Mouse (Mus musculus): Measurements from ENCODE around the gene Sgca. TPM values are rescaled to one million over a fixed set of nuclear protein-coding genes. Genes with fewer than 3 reads are reported as not detected.
"Not testable (repeated sequence)": the region's sequence is repeated elsewhere in the genome, so short reads cannot be mapped to it uniquely, and the experiment has no call there.

The Sgca gene
- polyA plus RNA-seq (2016; fragmentation: Nextera tagmentation; extraction: Ambion mirVana), result not detected in 2 replicates

DNA sequence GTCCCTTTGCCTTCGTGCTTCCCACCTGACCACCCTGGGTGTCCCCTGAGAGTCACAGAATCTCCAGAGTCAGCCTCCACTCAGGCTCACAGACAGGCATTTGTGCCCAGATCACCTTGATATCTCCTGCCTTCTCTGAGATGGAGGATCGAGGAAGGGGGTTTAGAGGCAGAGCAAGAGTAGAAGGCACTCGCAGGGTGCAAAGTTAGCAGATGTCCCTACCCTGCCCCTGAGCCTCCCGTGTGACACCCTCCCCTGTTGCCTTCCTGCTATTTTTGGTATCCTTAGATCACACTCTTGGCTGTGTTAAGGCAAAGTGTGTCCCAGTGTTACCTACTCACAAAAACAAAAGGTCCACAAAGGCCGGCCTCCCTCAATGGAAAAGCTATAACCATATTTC is at the start of gene Sgca:
Gene Sgca (minus strand): TSS at position 129 of the 400 bp plus-strand sequence.
- Histone ChIP-seq H3K4me1 (peaks cover 29% of the 10 kb centered on the region), H3K9me3 (no peaks in the 10 kb centered on the region), H3K27ac (no peak within 1 kb of the TSS), H3K36me3 (replicated peaks) (no peaks in the 10 kb centered on the region), H3K4me3 (no peak within 1 kb of the TSS), H3K27me3 (ENCODE audit: poor library complexity, severe bottlenecking) (peaks cover 14% of the 10 kb centered on the region)
- no peak for DNase-seq (ENCODE audit: extremely low spot score, low spot score)
- WGBS, result 76% methylated on average over 5 of the region's 5 CpGs

GRCm38 (mm10) chr11:95025227-95026012 is 49.3 kb upstream of the Sgca start:
- 92% methylated on average over 11 of the region's 11 CpGs for WGBS
- Histone ChIP-seq H3K4me1 (peaks cover 23% of the 10 kb centered on the region), H3K27me3 (ENCODE audit: poor library complexity, severe bottlenecking) (no peaks in the 10 kb centered on the region), H3K4me3 (no peak overlapping the region), H3K36me3 (replicated peaks) (peaks cover 60% of the 10 kb centered on the region), H3K9me3 (no peaks in the 10 kb centered on the region), H3K27ac (no peak overlapping the region)
- DNase-seq (ENCODE audit: extremely low spot score, low spot score), result no peak

GRCm38 (mm10) chr11:95024439-95025184 is 48.5 kb upstream of the Sgca start:
- Histone ChIP-seq H3K9me3 (no peaks in the 10 kb centered on the region), H3K4me1 (peaks cover 28% of the 10 kb centered on the region), H3K27me3 (ENCODE audit: poor library complexity, severe bottlenecking) (peaks cover 7% of the 10 kb centered on the region), H3K4me3 (no peak overlapping the region), H3K27ac (peak overlapping the region; percentile 51), H3K36me3 (replicated peaks) (peaks cover 68% of the 10 kb centered on the region)
- WGBS, result 66% methylated on average over 29 of the region's 29 CpGs
- no peak for DNase-seq (ENCODE audit: extremely low spot score, low spot score)

- Histone ChIP-seq H3K4me1 (peaks cover 25% of the 10 kb centered on the region), H3K4me3 (no peak overlapping the region), H3K27ac (no peak overlapping the region), H3K9me3 (no peaks in the 10 kb centered on the region), H3K27me3 (ENCODE audit: poor library complexity, severe bottlenecking) (peaks cover 18% of the 10 kb centered on the region), H3K36me3 (replicated peaks) (peaks cover 79% of the 10 kb centered on the region)
- no peak for DNase-seq (ENCODE audit: extremely low spot score, low spot score)
- WGBS, result 96% methylated on average over 9 of the region's 9 CpGs
These were observed 47.4 kb upstream of the Sgca start for GRCm38 (mm10) chr11:95023481-95023880.

DNA sequence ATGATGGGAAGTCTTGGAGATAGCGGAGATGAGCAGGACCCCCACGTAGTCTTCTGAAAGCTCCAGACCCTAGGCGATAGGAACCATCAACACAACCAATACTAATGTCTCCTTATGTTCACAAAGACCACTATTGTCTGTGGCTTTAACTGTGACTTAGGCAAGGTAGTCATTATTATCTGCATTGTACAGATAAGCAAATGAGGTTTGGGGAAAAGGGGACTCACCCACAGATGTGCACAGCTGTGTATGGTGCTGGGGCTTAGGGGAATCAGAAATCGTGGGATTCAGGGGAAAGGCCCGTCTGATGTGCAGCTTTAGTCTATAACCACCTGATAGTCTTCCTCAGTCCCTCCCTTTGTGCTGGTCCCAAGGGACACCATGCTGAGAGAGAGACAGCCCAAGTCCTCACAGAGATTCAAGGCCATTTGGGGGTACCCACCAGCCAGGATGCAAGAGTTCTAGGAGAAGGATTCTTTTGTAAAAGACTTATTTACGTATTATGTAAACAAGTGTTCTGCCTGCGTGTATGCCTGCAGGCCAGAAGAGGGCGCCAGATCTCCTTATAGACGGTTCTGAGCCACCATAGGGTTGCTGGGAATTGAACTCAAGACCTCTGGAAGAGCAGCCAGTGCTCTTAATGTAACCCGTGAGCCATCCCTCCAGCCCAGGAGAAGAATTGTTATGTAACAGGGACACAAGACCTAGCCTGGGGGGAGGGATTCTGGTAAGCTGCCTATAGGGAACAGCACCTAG is 46.3 kb upstream of the Sgca start:
- H3K36me3 ChIP-seq (replicated peaks), result peaks cover 90% of the 10 kb centered on the region
- H3K27me3 ChIP-seq (ENCODE audit: poor library complexity, severe bottlenecking), result peaks cover 21% of the 10 kb centered on the region
- H3K4me1 ChIP-seq, result peaks cover 15% of the 10 kb centered on the region
- no peak overlapping the region for H3K27ac ChIP-seq
- DNase-seq (ENCODE audit: extremely low spot score, low spot score), result no peak
- no peaks in the 10 kb centered on the region for H3K9me3 ChIP-seq
- WGBS, result 85% methylated on average over 10 of the region's 10 CpGs
- no peak overlapping the region for H3K4me3 ChIP-seq

- 79% methylated on average over 3 of the region's 3 CpGs for WGBS
- Histone ChIP-seq H3K27me3 (ENCODE audit: poor library complexity, severe bottlenecking) (peaks cover 21% of the 10 kb centered on the region), H3K9me3 (no peaks in the 10 kb centered on the region), H3K4me1 (peaks cover 38% of the 10 kb centered on the region), H3K27ac (no peak overlapping the region), H3K36me3 (replicated peaks) (peaks cover 79% of the 10 kb centered on the region), H3K4me3 (no peak overlapping the region)
- no peak for DNase-seq (ENCODE audit: extremely low spot score, low spot score)
These were observed 39.4 kb upstream of the Sgca start for GRCm38 (mm10) chr11:95015484-95015883.

DNA sequence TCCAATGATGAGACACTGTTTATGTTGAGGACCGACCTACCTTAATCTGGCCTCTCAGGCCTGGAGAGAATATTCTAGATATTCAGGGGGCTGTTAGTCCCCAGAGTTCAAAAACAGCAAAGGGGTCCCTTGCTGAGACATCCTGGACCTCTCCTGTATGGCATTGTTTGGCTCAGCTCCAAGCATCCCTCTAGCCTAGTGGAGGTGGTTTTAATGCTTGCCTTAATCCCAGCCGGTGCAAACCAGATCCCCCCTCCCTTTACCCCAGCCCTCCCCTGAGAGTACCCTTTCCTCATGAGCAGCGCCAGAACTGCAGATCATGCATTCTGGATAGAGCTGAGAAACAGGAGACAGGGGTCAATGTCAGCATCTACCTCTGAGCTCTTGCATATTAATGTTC is 36.4 kb upstream of the Sgca start:
- DNase-seq (ENCODE audit: extremely low spot score, low spot score), result no peak
- H3K27ac ChIP-seq, result peak overlapping the region; percentile 96
- 37% methylated on average over 3 of the region's 3 CpGs for WGBS
- peak overlapping the region; percentile 91; the same call in 1 of the 2 replicates for H3K4me3 ChIP-seq
- peaks cover 60% of the 10 kb centered on the region for H3K4me1 ChIP-seq
- no peaks in the 10 kb centered on the region for H3K9me3 ChIP-seq
- no peaks in the 10 kb centered on the region for H3K27me3 ChIP-seq (ENCODE audit: poor library complexity, severe bottlenecking)
- H3K36me3 ChIP-seq (replicated peaks), result peaks cover 49% of the 10 kb centered on the region

- H3K27me3 ChIP-seq (ENCODE audit: poor library complexity, severe bottlenecking), result no peaks in the 10 kb centered on the region
- peaks cover 45% of the 10 kb centered on the region for H3K36me3 ChIP-seq (replicated peaks)
- 65% methylated on average over 3 of the region's 3 CpGs for WGBS
- H3K4me1 ChIP-seq, result peaks cover 65% of the 10 kb centered on the region
- no peaks in the 10 kb centered on the region for H3K9me3 ChIP-seq
- H3K4me3 ChIP-seq, result peak overlapping the region; percentile 91
- DNase-seq (ENCODE audit: extremely low spot score, low spot score), result no peak
- peak overlapping the region; percentile 96 for H3K27ac ChIP-seq
These were observed 35.9 kb upstream of the Sgca start for GRCm38 (mm10) chr11:95012075-95012474.

- Histone ChIP-seq H3K4me1 (peaks cover 71% of the 10 kb centered on the region), H3K27me3 (ENCODE audit: poor library complexity, severe bottlenecking) (no peaks in the 10 kb centered on the region), H3K36me3 (replicated peaks) (peaks cover 38% of the 10 kb centered on the region), H3K9me3 (no peaks in the 10 kb centered on the region), H3K27ac (peak overlapping the region; percentile 96), H3K4me3 (peak overlapping the region; percentile 91)
- no peak for DNase-seq (ENCODE audit: extremely low spot score, low spot score)
- WGBS, result 46% methylated on average over 1 of the region's 1 CpGs
These were observed 35.3 kb upstream of the Sgca start for GRCm38 (mm10) chr11:95011416-95011815.

GRCm38 (mm10) chr11:95010841-95011403 is 34.8 kb upstream of the Sgca start:
- H3K9me3 ChIP-seq; H3K27me3 ChIP-seq (ENCODE audit: poor library complexity, severe bottlenecking); DNase-seq (ENCODE audit: extremely low spot score, low spot score): not testable (repeated sequence)
- peaks cover 73% of the 10 kb centered on the region for H3K4me1 ChIP-seq
- H3K4me3 ChIP-seq, result peak overlapping the region; percentile 91
- 28% methylated on average over 4 of the region's 4 CpGs for WGBS
- H3K36me3 ChIP-seq (replicated peaks), result peaks cover 34% of the 10 kb centered on the region
- H3K27ac ChIP-seq, result peak overlapping the region; percentile 96

DNA sequence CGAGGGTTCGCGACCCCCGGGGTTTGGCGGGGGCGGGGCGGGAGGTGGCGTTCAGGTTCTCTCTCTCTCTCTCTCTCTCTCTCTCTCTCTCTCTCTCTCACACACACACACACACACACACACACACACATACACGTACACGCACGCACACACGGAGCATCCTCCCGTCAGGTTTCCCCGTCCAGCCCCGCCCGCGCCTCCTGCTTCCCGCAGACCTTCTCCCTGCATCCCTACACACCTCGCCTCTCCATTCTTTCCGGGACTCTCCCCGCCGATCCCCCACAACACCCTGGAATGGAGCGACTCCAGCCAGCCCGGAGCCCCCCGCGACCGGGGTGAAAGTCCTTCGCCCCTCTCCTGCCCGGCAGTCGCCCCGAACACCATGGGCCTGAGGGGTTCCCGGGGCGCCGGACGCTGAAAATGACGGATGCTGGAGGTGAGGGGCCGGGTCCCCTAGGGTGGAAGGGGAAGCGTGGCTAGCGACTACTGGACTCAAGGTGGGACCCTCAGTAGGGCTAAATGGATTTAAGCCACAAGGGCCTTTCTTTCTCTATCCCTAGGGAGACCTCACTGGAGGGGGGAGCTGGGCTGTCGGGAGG is 34.1 kb upstream of the Sgca start:
- peak overlapping the region; percentile 96 for H3K27ac ChIP-seq
- peaks cover 76% of the 10 kb centered on the region for H3K4me1 ChIP-seq
- peak overlapping the region; percentile 91 for H3K4me3 ChIP-seq
- WGBS, result 0% methylated on average over 36 of the region's 40 CpGs
- no peaks in the 10 kb centered on the region for H3K27me3 ChIP-seq (ENCODE audit: poor library complexity, severe bottlenecking)
- H3K36me3 ChIP-seq (replicated peaks), result peaks cover 34% of the 10 kb centered on the region
- peak; percentile 62 for DNase-seq (ENCODE audit: extremely low spot score, low spot score)
- no peaks in the 10 kb centered on the region for H3K9me3 ChIP-seq

DNA sequence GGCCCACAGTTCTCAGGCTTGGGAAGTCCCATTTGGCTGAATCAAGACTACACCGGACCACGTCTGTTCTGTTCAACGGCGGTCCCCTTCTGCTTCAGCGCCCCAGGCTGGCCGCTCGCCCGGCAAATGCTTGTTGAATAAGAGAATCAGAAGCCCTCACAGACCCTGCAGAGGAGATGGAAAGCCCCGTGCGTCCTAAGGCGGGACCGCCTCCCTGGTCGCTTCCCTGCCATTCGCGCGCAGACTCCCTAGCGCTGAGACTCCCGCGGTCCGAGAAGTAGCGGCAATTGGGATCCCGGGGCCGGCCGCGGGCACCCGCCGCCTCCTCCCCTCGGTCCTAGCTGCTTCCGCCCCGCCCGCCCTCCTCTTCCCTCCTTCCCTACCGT is 33.5 kb upstream of the Sgca start, which contains the start of gene Samd14:
Gene Samd14 (plus strand): TSS at position 251 of the 386 bp plus-strand sequence.
- Histone ChIP-seq H3K36me3 (replicated peaks) (peaks cover 34% of the 10 kb centered on the region), H3K4me3 (peak within 1 kb of the TSS; percentile 91), H3K27me3 (ENCODE audit: poor library complexity, severe bottlenecking) (no peaks in the 10 kb centered on the region), H3K4me1 (peaks cover 80% of the 10 kb centered on the region), H3K27ac (peak within 1 kb of the TSS; percentile 96), H3K9me3 (no peaks in the 10 kb centered on the region)
- WGBS, result 0% methylated on average over 32 of the region's 32 CpGs
- peak; percentile 80 for DNase-seq (ENCODE audit: extremely low spot score, low spot score)
